Comparison of ENCODE assay signal across 8 mouse cellular contexts in the genomic region with DNA sequence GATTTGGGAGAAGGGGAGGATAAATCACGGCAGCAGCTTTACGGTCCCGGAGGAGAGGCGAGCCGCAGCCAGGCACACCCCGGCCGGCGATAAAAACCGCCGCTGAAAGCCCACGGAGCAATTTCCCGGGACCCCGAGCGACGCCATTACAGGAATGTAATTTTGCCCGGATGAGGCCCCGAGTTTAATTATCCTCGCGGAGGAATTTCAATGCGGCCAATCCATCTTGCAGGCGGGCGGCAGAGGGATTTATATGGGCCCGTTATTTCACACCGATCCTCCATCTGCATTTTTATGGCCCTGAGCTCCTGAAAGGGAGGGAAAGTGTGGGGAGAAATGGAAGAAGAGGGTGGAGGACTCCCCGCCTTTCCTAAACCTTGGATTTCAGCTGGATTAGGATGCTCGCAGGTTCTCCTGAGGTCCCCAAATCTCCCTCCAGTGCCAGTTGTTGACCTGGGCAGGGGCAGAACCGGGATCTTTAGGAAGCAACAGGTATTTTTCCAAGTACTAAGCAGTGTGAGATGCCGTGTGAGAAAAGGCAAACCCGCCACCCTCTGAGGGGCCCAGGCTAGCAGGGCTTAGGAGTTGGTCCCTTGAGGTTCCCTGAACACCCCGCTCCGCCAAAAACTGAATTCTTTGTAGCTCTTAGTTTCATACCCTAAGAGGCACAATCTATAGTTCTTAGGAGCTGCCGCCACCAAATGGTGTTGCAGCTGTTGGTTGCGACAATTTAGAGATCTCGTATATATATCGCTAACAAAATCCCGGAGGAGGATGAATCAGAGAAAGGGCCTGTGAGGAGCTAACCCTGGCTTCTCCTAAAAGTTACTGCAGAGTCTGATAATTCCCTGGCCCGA. TPM values are rescaled to one million over a fixed set of nuclear protein-coding genes. Genes with fewer than 3 reads are reported as not detected.
DNase-seq lines count a peak whose midpoint lies in the region; ATAC-seq and TF ChIP-seq lines count a peak whose summit lies in the region.

A gene (minus strand): TSS at position 138 of the 857 bp plus-strand sequence.

- intact Hi-C loops in heart, postnatal 10 days (cut with DNase I) = no loop called here

- peak within 1 kb of the TSS; percentile 48 for H3K9ac ChIP-seq in MEL (ENCODE audit: control insufficient read depth, low read depth, low read length, poor library complexity, severe bottlenecking)
- peak within 1 kb of the TSS; percentile 74 for H3K9ac ChIP-seq in forebrain, embryonic 12.5 days
- H3K9ac ChIP-seq in lung, embryonic 14.5 days = peak within 1 kb of the TSS; percentile 84

- no peak for TF ChIP-seq RAD21 in MEL (IDR thresholded peaks at IDR 0.05; ENCODE audit: low read depth, low read length)

- TF ChIP-seq CTCF in MEL (IDR thresholded peaks at IDR 0.05 in 2 of 3, conservative IDR thresholded peaks at IDR 0.05 in 1 of 3; ENCODE audit: control insufficient read depth in 1 of 3, insufficient read depth in 1 of 3, low read depth in 2 of 3, low read length in 3 of 3, poor library complexity in 1 of 3, severe bottlenecking in 1 of 3) = no peak
- no peak for TF ChIP-seq CTCF in lung, embryonic 14.5 days (IDR thresholded peaks at IDR 0.05; ENCODE audit: low read depth)

- no peaks in the 10 kb centered on the region for H3K9me3 ChIP-seq in MEL (replicated peaks; ENCODE audit: insufficient read depth, low read length)
- H3K9me3 ChIP-seq in forebrain, embryonic 12.5 days = no peaks in the 10 kb centered on the region
- H3K9me3 ChIP-seq in lung, embryonic 14.5 days (ENCODE audit: low read depth, low read length) = no peaks in the 10 kb centered on the region

- peak within 1 kb of the TSS; percentile 78 for H3K4me2 ChIP-seq in forebrain, embryonic 12.5 days
- peak within 1 kb of the TSS; percentile 63 for H3K4me2 ChIP-seq in lung, embryonic 14.5 days

- peaks cover 8 to 22% of the 10 kb centered on the region in 2 experiments for H3K36me3 ChIP-seq in MEL (ENCODE audit: control insufficient read depth in 1 of 2, insufficient read depth in 2 of 2, low read length in 2 of 2)
- H3K36me3 ChIP-seq in forebrain, embryonic 12.5 days (replicated peaks) = peaks cover 13% of the 10 kb centered on the region
- H3K36me3 ChIP-seq in lung, embryonic 14.5 days (ENCODE audit: insufficient read depth) = peaks cover 19% of the 10 kb centered on the region

- no peak; the same call in 1 of the 2 replicates for ATAC-seq in forebrain, embryonic 12.5 days (ENCODE audit: low FRiP score)
- no peak for ATAC-seq in lung, embryonic 14.5 days (ENCODE audit: insufficient read depth)
- no peak for ATAC-seq in neutrophil, adult 5-6 weeks (ENCODE audit: extremely low read depth, insufficient number of reproducible peaks, low FRiP score, poor library complexity, severe bottlenecking)

- peak within 1 kb of the TSS in 1 of 2 experiments; percentile 17; a peak in 1 of 4 replicates for H3K4me3 ChIP-seq in MEL (ENCODE audit: control insufficient read depth in 1 of 2, insufficient read depth in 1 of 2, low read depth in 2 of 2, low read length in 2 of 2)
- H3K4me3 ChIP-seq in forebrain, embryonic 12.5 days (replicated peaks) = peak within 1 kb of the TSS; percentile 47
- peak within 1 kb of the TSS; percentile 77 for H3K4me3 ChIP-seq in lung, embryonic 14.5 days (ENCODE audit: low read depth, low read length)

- H3K79me2 ChIP-seq in MEL (ENCODE audit: control insufficient read depth, insufficient read depth, low read length, poor library complexity) = peaks cover 19% of the 10 kb centered on the region

- no peak within 1 kb of the TSS for H3K27ac ChIP-seq in MEL (ENCODE audit: control insufficient read depth, low read depth, low read length)
- H3K27ac ChIP-seq in forebrain, embryonic 12.5 days = peak within 1 kb of the TSS; percentile 99
- peak within 1 kb of the TSS; percentile 100 for H3K27ac ChIP-seq in lung, embryonic 14.5 days (ENCODE audit: low read depth)

- 2% methylated on average over 37 of the region's 37 CpGs for WGBS in forebrain, embryonic 12.5 days
- 3% methylated on average over 37 of the region's 37 CpGs for WGBS in lung, embryonic 14.5 days

- no peak for DNase-seq in MEL (ENCODE audit: low read depth, low spot score)
- peak in 1 of 2 experiments; percentile 12 for DNase-seq in adrenal gland, postnatal 4 days (ENCODE audit: low spot score in 2 of 2)
- peak; percentile 65 to 71 for DNase-seq in heart, postnatal 10 days
- peak; percentile 47 to 66 for DNase-seq in kidney, postnatal 25 days
- peak; percentile 72 for DNase-seq in lung, embryonic 14.5 days
- no peak for DNase-seq in yolk sac, embryonic 10.5 days (ENCODE audit: low spot score)

- H3K4me1 ChIP-seq in MEL (ENCODE audit: control insufficient read depth in 1 of 2, insufficient read depth in 2 of 2, low read length in 2 of 2) = peaks cover 4 to 10% of the 10 kb centered on the region in 2 experiments
- peaks cover 36% of the 10 kb centered on the region for H3K4me1 ChIP-seq in forebrain, embryonic 12.5 days
- peaks cover 17% of the 10 kb centered on the region for H3K4me1 ChIP-seq in lung, embryonic 14.5 days (ENCODE audit: insufficient read depth)

- H3K27me3 ChIP-seq in MEL (ENCODE audit: control insufficient read depth in 1 of 2, insufficient read depth in 2 of 2, low read length in 2 of 2) = no peaks in the 10 kb centered on the region
- H3K27me3 ChIP-seq in forebrain, embryonic 12.5 days = no peaks in the 10 kb centered on the region
- no peaks in the 10 kb centered on the region for H3K27me3 ChIP-seq in lung, embryonic 14.5 days (ENCODE audit: insufficient read depth, low read length)

- TF ChIP-seq EP300 in MEL (IDR thresholded peaks at IDR 0.05; ENCODE audit: low read depth in 1 of 2, low read length in 2 of 2) = no peak

- no peak for TF ChIP-seq POLR2A in MEL (IDR thresholded peaks at IDR 0.05; ENCODE audit: control insufficient read depth in 1 of 2, insufficient read depth in 1 of 2, low read depth in 1 of 2, low read length in 2 of 2, poor library complexity in 1 of 2)

TF ChIP-seq in MEL, 35 proteins besides CTCF, POLR2A, EP300 and RAD21:
- TF ChIP-seq HCFC1 (IDR thresholded peaks at IDR 0.05; ENCODE audit: low read depth, low read length) = no peak
- TF ChIP-seq MAZ (IDR thresholded peaks at IDR 0.05; ENCODE audit: low read depth, low read length) = no peak
- no peak for TF ChIP-seq SIN3A (IDR thresholded peaks at IDR 0.05; ENCODE audit: low read length)
- no peak for TF ChIP-seq SMC3 (IDR thresholded peaks at IDR 0.05; ENCODE audit: low read depth, low read length)
- TF ChIP-seq MEF2A (IDR thresholded peaks at IDR 0.05; ENCODE audit: extremely low read depth, insufficient replicate concordance, low read depth, low read length, poor library complexity, severe bottlenecking) = no peak
- TF ChIP-seq ETS1 (IDR thresholded peaks at IDR 0.05; ENCODE audit: low read depth, low read length) = no peak
- no peak for TF ChIP-seq POLR2AphosphoS2 (IDR thresholded peaks at IDR 0.05; ENCODE audit: low read length)
- TF ChIP-seq JUND (IDR thresholded peaks at IDR 0.05; ENCODE audit: low read depth, low read length) = no peak

RNA-seq across cellular contexts. Expression of the gene that starts here (rescaled TPM):
- total RNA-seq in MEL (2012; rRNA removed) = 513 and 583 TPM in 2 replicates
- 10 to 100 TPM in 1 of 2 experiments, not detected in 1; 59.4 TPM for polyA plus RNA-seq in MEL (2012; ENCODE audit: insufficient read depth in 1 of 2, insufficient read length in 2 of 2, low read depth in 1 of 2, low replicate concordance in 2 of 2, missing spikeins in 1 of 2)
- total RNA-seq in adrenal gland, postnatal 4 days (2021) = 10 to 100 TPM; 18.1 to 18.2 TPM
- 67.4 and 67.5 TPM in 2 replicates for polyA plus RNA-seq in forebrain, embryonic 12.5 days (2016; fragmentation: Nextera tagmentation; extraction: Ambion mirVana)
- 10 to 100 TPM; 31.1 to 47.4 TPM for total RNA-seq in heart, postnatal 10 days (2021)
- polyA plus RNA-seq in lung, embryonic 14.5 days (2014; fragmentation: Nextera tagmentation; extraction: Ambion mirVana) = 94.8 and 97.4 TPM in 2 replicates
- 19.3 and 20.7 TPM in 2 replicates for total RNA-seq in neutrophil, adult 5-6 weeks (2017)

Comparison
In these comparisons a context has a peak if more than half of its experiments do, and no peak if none do; other contexts are left out.
1. RNA of the gene that starts here (total RNA-seq): 513 to 583 TPM in MEL; 31.1 to 47.4 TPM in heart, postnatal 10 days, 19.3 to 20.7 TPM in neutrophil, adult 5-6 weeks and 18.1 to 18.2 TPM in adrenal gland, postnatal 4 days; every median in the first group is over 10 times any median in the second.
2. DNase-seq: peak in heart, postnatal 10 days (2 of 2), kidney, postnatal 25 days (2 of 2) and lung, embryonic 14.5 days (single experiment); none in MEL (single experiment) and yolk sac, embryonic 10.5 days (single experiment).
3. Peak in every context shown above with its lines, with median percentiles within 50 percentile points of each other: H3K9ac ChIP-seq.